In genomic region chr10:86243525-86243924, GRCm38 (mm10) we compare ENCODE assay signal across 32 mouse cellular contexts. TPM values are rescaled to one million over a fixed set of nuclear protein-coding genes. Genes with fewer than 3 reads are reported as not detected.
"Had no signal": no experiment of that assay in that cellular context is flagged by ENCODE, and none has a peak within 500 bp of the region (broad histone marks: within the 10 kb centered on the region; RNA-seq: fewer than 3 reads in every experiment).

No protein-coding gene starts in this region.

- H3K9me3 ChIP-seq: heart, embryonic 10.5 days; heart, embryonic 12.5 days; heart, embryonic 13.5 days; heart, embryonic 15.5 days; hindbrain, embryonic 10.5 days; hindbrain, embryonic 12.5 days; hindbrain, embryonic 13.5 days; hindbrain, embryonic 15.5 days; intestine, embryonic 15.5 days; kidney, embryonic 15.5 days had no signal

- H3K27ac ChIP-seq: heart, embryonic 10.5 days; heart, embryonic 13.5 days; heart, embryonic 15.5 days; hindbrain, embryonic 10.5 days; hindbrain, embryonic 12.5 days; hindbrain, embryonic 13.5 days; hindbrain, embryonic 14.5 days; hindbrain, embryonic 15.5 days; hindbrain, postnatal 0 days; intestine, embryonic 15.5 days; kidney, embryonic 15.5 days; kidney, postnatal 0 days; layer of hippocampus, adult 2 months; left cerebral cortex, adult 2 months had no signal

- H3K27me3 ChIP-seq: heart, embryonic 12.5 days; heart, embryonic 13.5 days; heart, embryonic 15.5 days; hindbrain, embryonic 12.5 days; hindbrain, embryonic 13.5 days; hindbrain, embryonic 15.5 days; intestine, embryonic 15.5 days; kidney, embryonic 15.5 days had no signal

- H3K4me1 ChIP-seq: heart, embryonic 10.5 days; heart, embryonic 12.5 days; heart, embryonic 13.5 days; heart, embryonic 15.5 days; hindbrain, embryonic 10.5 days; hindbrain, embryonic 12.5 days; hindbrain, embryonic 13.5 days; hindbrain, embryonic 15.5 days; intestine, embryonic 15.5 days; kidney, embryonic 15.5 days had no signal

- H3K9ac ChIP-seq: heart, embryonic 12.5 days; heart, embryonic 13.5 days; heart, embryonic 15.5 days; hindbrain, embryonic 12.5 days; hindbrain, embryonic 13.5 days; hindbrain, embryonic 14.5 days; hindbrain, embryonic 15.5 days; intestine, embryonic 15.5 days; kidney, embryonic 15.5 days had no signal

- DNase-seq: heart, postnatal 10 days; heart, postnatal 14 days; heart, postnatal 36 days; kidney, adult 11 months; kidney, adult 18-20 months; kidney, adult 2 months; kidney, adult 8-10 months; kidney, adult 9 months; kidney, postnatal 10 days; kidney, postnatal 14 days; kidney, postnatal 25 days; kidney, postnatal 36 days; kidney, postnatal 4 days; layer of hippocampus, adult 9-11 months; layer of hippocampus, postnatal 36 days had no signal

- H3K4me2 ChIP-seq: heart, embryonic 11.5 days; heart, embryonic 12.5 days; heart, embryonic 13.5 days; heart, embryonic 15.5 days; hindbrain, embryonic 12.5 days; hindbrain, embryonic 13.5 days; hindbrain, embryonic 14.5 days; hindbrain, embryonic 15.5 days; intestine, embryonic 15.5 days; kidney, embryonic 15.5 days had no signal

- H3K4me3 ChIP-seq: heart, embryonic 10.5 days; heart, embryonic 12.5 days; heart, embryonic 13.5 days; heart, embryonic 15.5 days; hindbrain, embryonic 10.5 days; hindbrain, embryonic 12.5 days; hindbrain, embryonic 13.5 days; hindbrain, embryonic 15.5 days; intestine, embryonic 15.5 days; kidney, embryonic 15.5 days; layer of hippocampus, adult 2 months; left cerebral cortex, adult 2 months had no signal

- H3K36me3 ChIP-seq: heart, embryonic 10.5 days; heart, embryonic 12.5 days; heart, embryonic 13.5 days; heart, embryonic 15.5 days; hindbrain, embryonic 10.5 days; hindbrain, embryonic 12.5 days; hindbrain, embryonic 13.5 days; hindbrain, embryonic 15.5 days; intestine, embryonic 15.5 days; kidney, embryonic 15.5 days had no signal

RNA-seq across cellular contexts. Expression of gene Timp3, which starts 56.6 kb away (rescaled TPM):
- polyA plus RNA-seq: inflammation-experienced regulatory T-cells, adult 6 months had no signal
